Mouse (Mus musculus) C2C12 (cell line): Measurements from ENCODE around the gene Srek1ip1.

Experiments
- CEBPB ChIP-seq: IDR thresholded peaks from one replicate; pipeline ENCODE4 v1.6.1; 2011; ENCODE audit warnings: low read depth, mild to moderate bottlenecking, control low read depth, moderate library complexity
- CTCF ChIP-seq: IDR thresholded peaks from one replicate; pipeline ENCODE4 v1.5.1; 2011; ENCODE audit not compliant: control insufficient read depth, insufficient read depth, insufficient read length
- MAX ChIP-seq: IDR thresholded peaks from one replicate; pipeline ENCODE4 v1.6.1; 2011; ENCODE audit warnings: mild to moderate bottlenecking, control low read depth
- MYOD1 ChIP-seq: IDR thresholded peaks from one replicate; pipeline ENCODE4 v1.6.1; 2011; ENCODE audit warnings: low read depth; ENCODE audit not compliant: control insufficient read depth, insufficient read length
- USF1 ChIP-seq: IDR thresholded peaks from one replicate; pipeline ENCODE4 v1.6.1; 2011; ENCODE audit warnings: low read depth, mild to moderate bottlenecking, control low read depth, moderate library complexity

- no peak for TF ChIP-seq CTCF
- TF ChIP-seq CEBPB = no peak
- no peak for TF ChIP-seq MAX
- TF ChIP-seq MYOD1 = no peak
- TF ChIP-seq USF1 = no peak
Observed at GRCm38 (mm10) chr13:104843295-104844089, 51.2 kb downstream of the Srek1ip1 start.
